Mouse (Mus musculus): ENCODE data around the gene Olfr48. TPM values are rescaled to one million over a fixed set of nuclear protein-coding genes. Genes with fewer than 3 reads are reported as not detected.

Gene Olfr48
- not detected in 2 replicates for total RNA-seq (2021)
- long read RNA-seq: 0 reads

- DNase-seq: no peak
These were observed at the start of gene Olfr48 for GRCm38 (mm10) chr2:89848105-89848504. Gene Olfr48, minus strand, starts transcription at chr2:89848205.

GRCm38 (mm10) chr2:89878137-89878536 is 30.1 kb upstream of the Olfr48 start, which contains the start of gene Olfr1257:
Gene Olfr1257, plus strand, starts transcription at chr2:89878437.
- DNase-seq: no peak

DNA sequence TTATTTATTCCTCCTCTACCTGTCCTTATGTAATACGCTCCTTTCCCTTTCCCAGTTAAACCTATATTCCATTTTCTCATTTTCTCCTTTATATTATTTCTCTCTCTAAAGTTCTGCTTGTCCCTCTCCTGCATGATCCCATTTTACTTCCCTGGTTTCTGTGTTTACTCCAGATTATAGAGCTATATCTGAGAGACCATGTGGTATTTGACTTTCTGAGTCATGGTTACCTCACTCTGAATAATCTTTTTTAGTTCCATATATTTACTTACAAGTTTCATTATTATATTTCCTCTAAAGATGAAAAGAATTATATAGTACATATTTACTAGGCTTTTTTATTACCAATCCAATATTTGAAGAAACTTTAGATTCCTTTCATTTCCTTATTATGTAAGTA is 1.2 kb upstream of the Olfr48 start:
- DNase-seq: no peak

GRCm38 (mm10) chr2:89841455-89841854 is 6.5 kb downstream of the Olfr48 start, which contains the start of gene Olfr1256:
Gene Olfr1256, minus strand, starts transcription at chr2:89841555.
- no peak for DNase-seq

- DNase-seq: no peak
These were observed 27.8 kb downstream of the Olfr48 start for GRCm38 (mm10) chr2:89820216-89820615.

- DNase-seq: no peak
These were observed 36.3 kb downstream of the Olfr48 start, which contains the start of gene Olfr1255 for GRCm38 (mm10) chr2:89811751-89812150. Gene Olfr1255, plus strand, starts transcription at chr2:89812051.

GRCm38 (mm10) chr2:89810751-89811150 is 37.3 kb downstream of the Olfr48 start:
- no peak for DNase-seq

- DNase-seq: no peak
These were observed 48.4 kb downstream of the Olfr48 start for GRCm38 (mm10) chr2:89799583-89799982.

DNA sequence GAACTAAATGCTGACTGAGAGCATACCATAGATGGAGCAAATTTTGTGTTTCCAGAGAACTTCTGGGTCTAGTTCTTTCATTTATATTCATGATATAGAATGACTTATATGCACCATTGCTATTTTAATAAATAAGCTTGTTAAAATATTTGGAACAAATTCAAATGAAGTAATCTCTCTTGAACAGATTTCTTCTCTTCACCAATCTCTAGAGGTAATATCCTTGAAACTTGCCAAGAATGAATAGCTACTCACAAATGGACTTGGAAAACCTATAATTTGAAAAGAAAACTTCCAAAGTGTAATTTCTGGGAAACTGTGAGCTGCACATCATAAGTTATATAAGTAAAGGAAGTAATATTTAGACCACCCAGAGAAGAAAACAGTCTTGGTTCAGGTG is 54.5 kb downstream of the Olfr48 start, which contains the start of gene Olfr1254:
Olfr1254 (minus strand) TSS at position 101 of the 400 bp plus-strand sequence.
- no peak for DNase-seq

Other genes with a start within 250 kb of the Olfr48 start
- not detected in 2 replicates for gene Olfr1247, start 234.1 kb downstream of the Olfr48 start, total RNA-seq (2021)
- not detected in 2 replicates for gene Olfr1248, start 230.0 kb downstream of the Olfr48 start, total RNA-seq (2021)
- gene Olfr1249, start 213.2 kb downstream of the Olfr48 start, total RNA-seq (2021): not detected in 2 replicates
- gene Olfr1250, start 186.7 kb downstream of the Olfr48 start, total RNA-seq (2021): not detected in 2 replicates
- not detected in 2 replicates for gene Olfr1251, start 176.3 kb downstream of the Olfr48 start, total RNA-seq (2021)
- not detected in 2 replicates for gene Olfr1252, start 123.2 kb downstream of the Olfr48 start, total RNA-seq (2021)
- not detected in 2 replicates for gene Olfr1253, start 91.1 kb downstream of the Olfr48 start, total RNA-seq (2021)
- gene Olfr1254, start 54.6 kb downstream of the Olfr48 start, total RNA-seq (2021): not detected in 2 replicates
- not detected in 2 replicates for gene Olfr1255, start 36.2 kb downstream of the Olfr48 start, total RNA-seq (2021)
- gene Olfr1256, start 6.7 kb downstream of the Olfr48 start, total RNA-seq (2021): not detected in 2 replicates
- not detected in 2 replicates for gene Olfr1257, start 30.2 kb upstream of the Olfr48 start, total RNA-seq (2021)
- gene Olfr1258, start 79.1 kb upstream of the Olfr48 start, total RNA-seq (2021): not detected in 2 replicates
- not detected in 2 replicates for gene Olfr1259, start 100.5 kb upstream of the Olfr48 start, total RNA-seq (2021)
- gene Olfr1260, start 126.1 kb upstream of the Olfr48 start, total RNA-seq (2021): not detected in 2 replicates
- gene Olfr1261, start 143.0 kb upstream of the Olfr48 start, total RNA-seq (2021): not detected in 2 replicates
- gene Olfr1262, start 151.9 kb upstream of the Olfr48 start, total RNA-seq (2021): not detected in 2 replicates
- gene Olfr1263, start 163.9 kb upstream of the Olfr48 start, total RNA-seq (2021): not detected in 2 replicates
- not detected in 2 replicates for gene Olfr1264, start 177.4 kb upstream of the Olfr48 start, total RNA-seq (2021)
- gene Olfr1265, start 187.1 kb upstream of the Olfr48 start, total RNA-seq (2021): not detected in 2 replicates
- not detected in 2 replicates for gene Olfr140, start 215.4 kb upstream of the Olfr48 start, total RNA-seq (2021)